Mouse (Mus musculus) intestine, postnatal 0 days (tissue): ENCODE measurements around the gene Arhgdia. TPM values are rescaled to one million over a fixed set of nuclear protein-coding genes. Genes with fewer than 3 reads are reported as not detected.
A peak's percentile ranks its signal among the peaks of the same experiment; 100 is the strongest.

ENCODE experiments used
- ATAC-seq: fragments of 200-750 bp; cut with Nextera tagmentation; 2 replicates; pipeline ENCODE4 v1.8.0; 2017; ENCODE audit warnings: mild to moderate bottlenecking, moderate TSS enrichment, moderate library complexity
- H3K27ac ChIP-seq: fragments of 300-500 bp; sonication (generic); 2 replicates; pipeline ENCODE4 v1.5.1; 2014; ENCODE audit warnings: mild to moderate bottlenecking, low read depth, low read length, moderate library complexity
- H3K27me3 ChIP-seq: fragments of 300-500 bp; sonication (generic); replicated peaks from 2 replicates; pipeline ENCODE4 v1.6.1; 2014; ENCODE audit warnings: low read length, mixed read lengths; ENCODE audit not compliant: control insufficient read depth, insufficient read depth
- H3K36me3 ChIP-seq: fragments of 300-500 bp; sonication (generic); 2 replicates; pipeline ENCODE4 v1.6.1; 2014; ENCODE audit warnings: mild to moderate bottlenecking, moderate library complexity; ENCODE audit not compliant: control insufficient read depth, insufficient read depth
- H3K4me1 ChIP-seq: fragments of 300-500 bp; sonication (generic); replicated peaks from 2 replicates; pipeline ENCODE4 v1.6.1; 2014; ENCODE audit warnings: antibody characterized with exemption, low read length, mixed read lengths; ENCODE audit not compliant: control insufficient read depth, insufficient read depth
- H3K4me2 ChIP-seq: fragments of 300-500 bp; sonication (generic); replicated peaks from 2 replicates; pipeline ENCODE4 v1.6.1; 2014; ENCODE audit warnings: low read depth, mild to moderate bottlenecking, moderate library complexity
- H3K4me3 ChIP-seq: fragments of 300-500 bp; sonication (generic); 2 replicates; pipeline ENCODE4 v1.5.1; 2014; ENCODE audit warnings: low read depth, low read length
- H3K9ac ChIP-seq: fragments of 300-500 bp; sonication (generic); 2 replicates; pipeline ENCODE4 v1.6.1; 2014; ENCODE audit warnings: mild to moderate bottlenecking, low read depth, low read length
- H3K9me3 ChIP-seq: fragments of 300-500 bp; sonication (generic); 2 replicates; pipeline ENCODE4 v1.6.1; 2016; ENCODE audit warnings: mixed run types; ENCODE audit not compliant: control insufficient read depth
- CTCF ChIP-seq: sonication (generic); IDR thresholded peaks from 2 replicates; pipeline ENCODE4 v1.5.1; 2016; ENCODE audit warnings: low read depth, mild to moderate bottlenecking, control low read depth, antibody characterized with exemption, moderate library complexity
- WGBS: fragments of 180-500 bp; shearing (Covaris S2); extraction: QIAGEN DNeasy Blood & Tissue Kit; methylation state at CpG from one replicate; pipeline ENCODE4 v1.1.7; 2014; 5-methylcytosine and 5-hydroxymethylcytosine counted together
- polyA plus RNA-seq: library from polyadenylated mRNA; unstranded; fragments of >200 nt; fragmentation: Nextera tagmentation; extraction: Ambion mirVana; gene quantifications from 2 replicates; pipeline ENCODE4 v1.2.1, GENCODE M21; 2015

Arhgdia gene
- polyA plus RNA-seq, 1 experiment from 2014 or later: 493 TPM

GRCm38 (mm10) chr11:120539285-120540014 lies 42.0 kb downstream of the Arhgdia start:
- Histone ChIP-seq H3K9me3 (no peaks in the 10 kb centered on the region), H3K27ac (peak overlapping the region; percentile 50), H3K9ac (no peak overlapping the region), H3K4me2 (no peak overlapping the region), H3K4me3 (no peak overlapping the region), H3K4me1 (peaks cover 17% of the 10 kb centered on the region; the same call in 1 of the 2 replicates), H3K36me3 (peaks cover 18% of the 10 kb centered on the region; the same call in 1 of the 2 replicates), H3K27me3 (no peaks in the 10 kb centered on the region)
- no peak for TF ChIP-seq CTCF
- peak; percentile 86 for ATAC-seq
- 15% methylated on average over 10 of the region's 10 CpGs for WGBS

GRCm38 (mm10) chr11:120538955-120539284 lies 42.5 kb downstream of the Arhgdia start:
- Histone ChIP-seq H3K4me1 (peaks cover 17% of the 10 kb centered on the region; the same call in 1 of the 2 replicates), H3K4me2 (no peak overlapping the region), H3K4me3 (no peak overlapping the region), H3K27ac (peak overlapping the region; percentile 50), H3K9me3 (no peaks in the 10 kb centered on the region), H3K9ac (no peak overlapping the region), H3K36me3 (peaks cover 14% of the 10 kb centered on the region; the same call in 1 of the 2 replicates), H3K27me3 (0 out of 2 replicates have a peak, but pooled peaks cover 4% of the 10 kb centered on the region)
- TF ChIP-seq CTCF: no peak
- 42% methylated on average over 8 of the region's 8 CpGs for WGBS
- ATAC-seq: no peak

- 60% methylated on average over 3 of the region's 3 CpGs for WGBS
- ATAC-seq: no peak
- Histone ChIP-seq H3K4me2 (no peak overlapping the region), H3K4me3 (no peak overlapping the region), H3K9ac (no peak overlapping the region), H3K36me3 (peaks cover 9% of the 10 kb centered on the region; the same call in 1 of the 2 replicates), H3K9me3 (no peaks in the 10 kb centered on the region), H3K27ac (no peak overlapping the region), H3K27me3 (0 out of 2 replicates have a peak, but pooled peaks cover 5% of the 10 kb centered on the region), H3K4me1 (peaks cover 17% of the 10 kb centered on the region; the same call in 1 of the 2 replicates)
- TF ChIP-seq CTCF: no peak
Measured at GRCm38 (mm10) chr11:120538485-120538884, 42.9 kb downstream of the Arhgdia start.

- Histone ChIP-seq H3K4me2 (no peak overlapping the region), H3K9me3 (no peaks in the 10 kb centered on the region), H3K27ac (no peak overlapping the region), H3K27me3 (peaks cover 32% of the 10 kb centered on the region), H3K9ac (no peak overlapping the region), H3K4me3 (no peak overlapping the region), H3K36me3 (no peaks in the 10 kb centered on the region), H3K4me1 (peaks cover 20% of the 10 kb centered on the region)
- no peak for ATAC-seq
- 79% methylated on average over 3 of the region's 3 CpGs for WGBS
- TF ChIP-seq CTCF: no peak
Measured at GRCm38 (mm10) chr11:120535804-120536203, 45.6 kb downstream of the Arhgdia start.

GRCm38 (mm10) chr11:120535145-120535544 lies 46.3 kb downstream of the Arhgdia start:
- no peak for TF ChIP-seq CTCF
- no peak overlapping the region for H3K4me3 ChIP-seq
- no peak overlapping the region for H3K4me2 ChIP-seq
- H3K27ac ChIP-seq: no peak overlapping the region
- H3K4me1 ChIP-seq: peaks cover 19% of the 10 kb centered on the region
- H3K27me3 ChIP-seq: peaks cover 39% of the 10 kb centered on the region
- no peaks in the 10 kb centered on the region for H3K9me3 ChIP-seq
- no peak for ATAC-seq
- H3K36me3 ChIP-seq: no peaks in the 10 kb centered on the region
- H3K9ac ChIP-seq: no peak overlapping the region
- 85% methylated on average over 3 of the region's 3 CpGs for WGBS

- H3K4me3 ChIP-seq: no peak overlapping the region
- WGBS: 84% methylated on average over 8 of the region's 8 CpGs
Measured at GRCm38 (mm10) chr11:120534093-120534492, 47.3 kb downstream of the Arhgdia start.

More at GRCm38 (mm10) chr11:120534093-120534492, 47.3 kb downstream of the Arhgdia start:
- no peak overlapping the region for H3K4me2 ChIP-seq
- ATAC-seq: no peak
- no peaks in the 10 kb centered on the region for H3K9me3 ChIP-seq
- H3K4me1 ChIP-seq: peaks cover 8% of the 10 kb centered on the region; the same call in 1 of the 2 replicates
- H3K27me3 ChIP-seq: peaks cover 43% of the 10 kb centered on the region
- no peak overlapping the region for H3K27ac ChIP-seq
- no peaks in the 10 kb centered on the region for H3K36me3 ChIP-seq
- no peak overlapping the region for H3K9ac ChIP-seq
- TF ChIP-seq CTCF: no peak
